Mouse (Mus musculus) cerebellum, adult 2 months (tissue): ENCODE results near the gene Snx8. TPM values are rescaled to one million over a fixed set of nuclear protein-coding genes. Genes with fewer than 3 reads are reported as not detected.

Experiments used
- DNase-seq, 2 experiments: peaks; one replicate each; pipeline ENCODE4 v3.0.0; 2021
- H3K27ac ChIP-seq: fragments of 200-500 bp; 2 replicates; pipeline ENCODE4 v1.5.1; 2012; ENCODE audit warnings: low read length, control low read depth, inconsistent platforms; ENCODE audit not compliant: insufficient read depth
- H3K27me3 ChIP-seq: fragments of 200-500 bp; 2 replicates; pipeline ENCODE4 v1.6.1; 2012; ENCODE audit warnings: inconsistent platforms, mild to moderate bottlenecking, low read length, moderate library complexity; ENCODE audit not compliant: control insufficient read depth, insufficient read depth
- H3K4me1 ChIP-seq: fragments of 200-500 bp; 2 replicates; pipeline ENCODE4 v1.6.1; 2011; ENCODE audit warnings: low read length; ENCODE audit not compliant: control insufficient read depth, insufficient read depth
- H3K4me3 ChIP-seq: fragments of 200-500 bp; replicated peaks from 2 replicates; pipeline ENCODE3; 2011; ENCODE audit warnings: mild to moderate bottlenecking, low read depth, low read length, control low read depth; ENCODE audit not compliant: insufficient read depth
- CTCF ChIP-seq: fragments of 200-500 bp; IDR thresholded peaks from 2 replicates; pipeline ENCODE4 v1.5.1; 2011; ENCODE audit warnings: low read depth, mild to moderate bottlenecking, control low read depth, low read length, moderate library complexity, borderline replicate concordance; ENCODE audit not compliant: insufficient read depth
- POLR2A ChIP-seq: fragments of 200-500 bp; IDR thresholded peaks from 2 replicates; pipeline ENCODE4 v1.6.1; 2011; ENCODE audit warnings: low read length, control low read depth, borderline replicate concordance; ENCODE audit not compliant: insufficient read depth
- WGBS: fragments of 180-500 bp; shearing (Covaris S2); methylation state at CpG from one replicate; pipeline ENCODE4 v1.1.7; 2018; 5-methylcytosine and 5-hydroxymethylcytosine counted together
- polyA plus RNA-seq: library from polyadenylated mRNA; depleted of rRNA; stranded (reverse); fragments of >200 nt; gene quantifications from 2 replicates; pipeline ENCODE4 v1.2.3, GENCODE M21; 2012

Snx8 gene
- polyA plus RNA-seq, 1 experiment, result 15.4 TPM

DNA sequence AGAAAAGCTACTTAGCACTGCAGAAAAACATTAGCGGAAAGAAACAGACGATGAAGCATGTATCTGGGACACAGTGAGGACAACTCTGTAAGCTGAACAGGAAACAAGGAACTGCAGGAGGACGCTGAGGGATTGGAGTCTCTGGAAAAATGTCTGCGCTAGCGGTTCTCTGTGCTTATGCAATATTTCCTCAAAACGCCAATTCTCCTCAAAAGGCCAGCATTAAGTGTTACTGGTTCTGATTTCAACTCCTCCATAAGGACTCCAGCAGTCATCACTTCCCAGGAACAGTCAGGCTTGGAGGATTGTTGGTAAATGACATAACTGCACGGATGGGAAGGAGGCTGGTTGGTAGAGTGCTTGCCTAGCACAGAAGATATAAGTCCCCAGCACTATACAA, 7.9 kb downstream of the Snx8 start:
- 90% methylated on average over 7 of the region's 7 CpGs for WGBS
- no peaks in the 10 kb centered on the region for H3K4me1 ChIP-seq
- no peak for TF ChIP-seq POLR2A
- no peak for TF ChIP-seq CTCF
- H3K27ac ChIP-seq, result no peak overlapping the region
- no peaks in the 10 kb centered on the region for H3K27me3 ChIP-seq
- no peak for DNase-seq
- H3K4me3 ChIP-seq, result no peak overlapping the region

DNA sequence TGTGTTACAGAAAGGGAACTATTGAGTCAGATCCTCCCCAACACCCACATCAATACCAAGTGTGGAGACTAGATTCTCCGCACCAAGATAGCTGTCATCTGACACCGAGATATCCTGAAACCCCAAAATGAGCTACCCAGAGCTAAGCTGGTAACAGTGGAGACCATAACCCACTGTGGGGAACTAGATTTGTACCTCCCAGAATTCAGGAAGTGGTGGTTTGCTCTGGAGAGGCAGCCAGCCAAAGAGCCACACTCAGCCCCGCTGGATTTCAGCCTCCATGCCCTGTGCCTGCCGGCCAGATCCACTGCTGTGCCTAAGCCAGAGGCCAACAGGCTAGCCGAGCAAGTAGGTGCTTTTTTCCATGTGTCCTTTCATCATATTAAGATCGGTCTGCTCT, 9.8 kb downstream of the Snx8 start:
- TF ChIP-seq POLR2A, result no peak
- TF ChIP-seq CTCF, result no peak
- no peak overlapping the region for H3K4me3 ChIP-seq
- H3K27ac ChIP-seq, result no peak overlapping the region
- no peak for DNase-seq
- H3K27me3 ChIP-seq, result no peaks in the 10 kb centered on the region
- WGBS, result 51% methylated on average over 6 of the region's 6 CpGs
- H3K4me1 ChIP-seq, result no peaks in the 10 kb centered on the region

DNA sequence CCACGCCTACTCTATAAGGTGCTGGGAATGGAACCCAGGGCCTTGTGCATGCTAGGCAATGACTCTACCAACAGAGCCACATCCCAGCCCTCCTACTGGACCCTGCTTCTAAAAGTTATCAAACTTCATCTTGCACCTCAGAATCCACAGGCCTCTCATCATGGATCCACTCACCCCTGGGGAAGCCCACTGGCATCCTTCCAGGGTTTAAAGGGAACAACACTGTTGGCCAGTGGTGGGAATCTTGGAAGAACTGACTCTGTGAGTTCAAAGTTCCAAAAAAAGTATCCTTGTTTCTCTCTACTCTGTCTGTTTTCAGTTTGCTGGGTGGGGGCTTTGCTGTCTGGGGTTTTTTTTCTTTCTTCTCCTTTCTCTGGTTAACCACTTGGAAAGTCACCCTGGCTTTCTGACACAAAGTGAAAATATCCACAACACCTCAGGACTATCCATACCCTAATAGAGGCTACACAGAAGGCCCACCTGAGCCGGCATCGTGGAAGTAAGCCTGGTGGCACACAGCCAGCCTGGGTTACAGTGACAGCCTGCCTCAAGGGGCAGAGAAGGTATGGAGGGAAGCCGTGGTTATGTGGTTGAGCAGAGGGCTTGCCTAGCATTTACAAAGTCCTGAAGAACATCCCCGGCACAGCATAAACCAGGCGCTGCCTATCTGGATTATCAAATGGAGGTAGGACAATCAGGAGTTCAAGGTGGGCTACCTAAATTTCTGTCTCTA, 10.8 kb downstream of the Snx8 start:
- no peak for DNase-seq
- Histone ChIP-seq H3K27ac (no peak overlapping the region), H3K4me3 (no peak overlapping the region), H3K27me3 (no peaks in the 10 kb centered on the region), H3K4me1 (no peaks in the 10 kb centered on the region)
- WGBS, result 66% methylated on average over 6 of the region's 6 CpGs
- no peak for TF ChIP-seq POLR2A
- no peak for TF ChIP-seq CTCF

DNA sequence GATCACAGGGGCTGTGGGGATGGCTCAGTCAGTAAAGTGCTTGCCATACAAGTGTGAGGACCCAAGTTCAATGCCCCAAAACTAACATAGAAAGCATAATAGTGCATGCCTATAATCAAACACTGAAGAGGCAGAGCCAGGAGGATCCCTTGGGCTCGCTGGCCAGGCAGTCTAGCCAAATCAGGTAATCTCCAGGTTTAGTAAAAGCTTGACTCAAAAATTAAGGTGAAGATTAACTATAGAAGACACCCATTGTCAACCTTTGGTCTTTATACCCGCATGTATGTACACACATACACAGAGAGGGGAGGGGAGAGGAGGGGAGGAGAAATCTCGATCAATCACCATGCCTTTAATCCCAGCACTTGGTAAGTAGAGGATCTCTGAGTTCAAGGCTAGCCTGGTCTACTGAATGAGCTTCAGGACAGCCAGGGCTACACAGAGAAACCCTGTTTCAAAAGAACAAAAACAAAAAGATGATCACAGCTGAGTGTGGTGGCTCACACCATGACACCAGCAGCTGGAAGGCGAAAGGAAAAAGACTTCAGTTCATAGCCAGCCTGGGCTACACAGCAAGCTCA, 13.7 kb downstream of the Snx8 start:
- 89% methylated on average over 4 of the region's 4 CpGs for WGBS

DNA sequence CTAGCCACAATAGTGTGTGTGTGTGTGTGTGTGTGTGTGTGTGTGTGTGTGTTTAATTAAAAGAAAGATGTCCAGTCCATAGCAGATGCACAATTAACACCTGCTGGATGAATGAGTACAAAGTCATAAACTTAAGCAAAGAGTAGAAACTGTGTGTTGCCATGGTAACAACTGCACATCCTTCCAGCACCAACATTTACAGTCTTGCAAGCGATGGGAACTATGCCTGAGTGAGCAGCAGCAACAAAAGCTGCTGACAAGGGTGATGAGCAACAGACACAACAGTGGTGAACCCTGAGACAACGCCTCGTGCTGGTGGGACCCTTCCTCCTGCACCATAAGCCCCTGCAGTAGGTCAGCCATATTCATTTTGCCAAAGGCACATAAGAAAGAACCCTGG, 14.8 kb downstream of the Snx8 start:
- H3K27ac ChIP-seq, result no peak overlapping the region
- no peaks in the 10 kb centered on the region for H3K4me1 ChIP-seq
- H3K4me3 ChIP-seq, result no peak overlapping the region
- DNase-seq, result no peak
- no peak for TF ChIP-seq CTCF
- TF ChIP-seq POLR2A, result no peak
- no peaks in the 10 kb centered on the region for H3K27me3 ChIP-seq
- WGBS, result 37% methylated on average over 3 of the region's 3 CpGs

More for the DNA sequence above, 13.7 kb downstream of the Snx8 start:
- Histone ChIP-seq H3K4me1 (no peaks in the 10 kb centered on the region), H3K27me3 (no peaks in the 10 kb centered on the region), H3K4me3 (no peak overlapping the region), H3K27ac (no peak overlapping the region)
- no peak for TF ChIP-seq CTCF
- TF ChIP-seq POLR2A, result no peak
- no peak for DNase-seq

DNA sequence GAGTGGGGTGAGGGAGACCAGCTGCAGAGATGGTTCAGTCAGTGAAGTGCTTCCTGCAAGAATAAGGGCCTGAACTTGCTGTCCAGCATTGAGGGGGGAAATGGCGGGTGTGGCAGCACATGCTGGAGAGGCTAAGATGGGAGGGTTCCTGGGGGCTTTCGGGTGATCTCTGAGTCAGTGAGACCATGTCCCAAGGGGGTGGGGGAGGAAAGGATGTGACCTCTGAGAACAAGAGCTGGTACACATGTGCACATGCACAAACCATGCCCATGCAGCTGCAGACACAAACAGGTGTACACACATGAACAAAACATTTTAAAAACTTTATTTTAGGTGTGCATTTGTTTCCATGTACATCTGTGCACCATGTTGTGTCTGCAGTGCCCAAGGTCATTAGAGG, 15.4 kb downstream of the Snx8 start:
- Histone ChIP-seq H3K4me3 (no peak overlapping the region), H3K27me3 (no peaks in the 10 kb centered on the region), H3K4me1 (no peaks in the 10 kb centered on the region), H3K27ac (no peak overlapping the region)
- TF ChIP-seq POLR2A (no peak), CTCF (no peak)
- whole genome bisulfite sequencing, result 83% methylated on average over 2 of the region's 2 CpGs
- no peak for DNase-seq

DNA sequence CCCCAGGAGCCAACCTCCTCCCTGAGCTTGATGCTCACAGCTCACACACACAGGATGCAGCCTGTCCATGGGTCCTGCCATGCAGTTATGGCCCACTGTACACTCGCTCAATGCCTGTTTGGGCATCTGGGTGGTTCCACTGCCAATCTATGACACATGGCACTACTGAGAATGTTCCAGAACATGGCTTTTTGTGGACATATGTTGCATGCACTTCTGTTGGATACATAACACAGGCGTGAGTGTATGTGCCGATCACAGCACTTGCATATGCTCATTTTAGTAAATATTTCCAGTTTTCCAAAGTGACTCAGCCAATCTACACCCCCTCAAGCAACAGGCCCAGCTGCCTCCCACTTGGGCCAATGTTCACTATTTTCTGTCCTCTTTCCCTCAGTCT, 17.4 kb downstream of the Snx8 start:
- Histone ChIP-seq H3K4me1 (no peaks in the 10 kb centered on the region), H3K4me3 (no peak overlapping the region), H3K27ac (no peak overlapping the region), H3K27me3 (no peaks in the 10 kb centered on the region)
- WGBS, result 67% methylated on average over 3 of the region's 3 CpGs
- TF ChIP-seq POLR2A (no peak), CTCF (no peak)
- DNase-seq, result no peak

DNA sequence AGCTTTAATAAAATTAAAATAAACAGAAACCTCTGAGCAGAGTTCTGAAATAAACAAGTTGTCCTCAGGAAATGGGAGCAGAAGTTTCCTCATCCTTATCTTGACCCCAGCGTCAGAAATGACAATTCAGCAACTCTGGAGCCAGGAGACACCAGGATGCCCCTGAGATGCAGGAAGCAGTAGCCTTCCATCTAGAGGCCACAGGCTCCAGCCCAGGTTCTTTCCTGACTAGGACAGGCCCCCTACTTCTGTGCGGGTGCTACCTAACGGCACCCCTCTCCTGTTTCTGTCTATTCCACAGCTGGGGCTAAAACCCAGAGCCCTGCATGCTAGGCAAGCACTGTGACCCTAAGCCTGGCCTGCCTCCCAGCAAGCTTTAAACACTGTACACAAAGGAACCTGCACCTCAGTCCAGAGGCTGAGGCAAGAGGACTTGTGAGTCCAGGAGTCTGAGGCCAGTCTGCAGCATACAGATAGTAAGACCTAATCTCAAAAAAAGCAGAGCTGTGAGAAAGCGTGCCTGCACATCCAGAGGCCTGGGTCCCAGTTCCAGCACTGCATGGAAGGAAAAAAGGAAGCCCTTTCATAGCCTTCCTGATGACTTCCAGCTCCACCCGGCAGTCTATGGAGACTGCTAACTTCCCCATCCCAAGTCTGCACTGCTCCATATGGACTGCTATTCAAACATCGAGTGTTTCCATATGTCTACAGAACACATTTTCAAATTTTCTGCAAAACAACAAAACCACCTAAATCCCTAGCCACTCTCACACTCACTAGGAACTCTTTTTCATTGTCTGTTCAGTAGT, 18.4 kb downstream of the Snx8 start:
- Histone ChIP-seq H3K4me1 (no peaks in the 10 kb centered on the region), H3K27me3 (no peaks in the 10 kb centered on the region), H3K27ac (no peak overlapping the region), H3K4me3 (no peak overlapping the region)
- no peak for DNase-seq
- TF ChIP-seq CTCF (no peak), POLR2A (no peak)
- WGBS, result 84% methylated on average over 6 of the region's 6 CpGs
